Mouse (Mus musculus) MN1 (cell line): ENCODE measurements at regions not wholly inside any gene's neighbourhood (a gene's known extent, or its start where the extent isn't known, plus 50 kb on each side); places are given as distances from the start of the nearest gene placed in this dataset.

Experiments
- DNase-seq: peaks from one replicate; pipeline ENCODE4 v3.0.0-alpha.2; 2016; ENCODE audit warnings: low spot score

GRCm38 (mm10) chr8:102414931-102415330, 370.5 kb downstream of the Cdh11 start:
- no peak for DNase-seq

DNA sequence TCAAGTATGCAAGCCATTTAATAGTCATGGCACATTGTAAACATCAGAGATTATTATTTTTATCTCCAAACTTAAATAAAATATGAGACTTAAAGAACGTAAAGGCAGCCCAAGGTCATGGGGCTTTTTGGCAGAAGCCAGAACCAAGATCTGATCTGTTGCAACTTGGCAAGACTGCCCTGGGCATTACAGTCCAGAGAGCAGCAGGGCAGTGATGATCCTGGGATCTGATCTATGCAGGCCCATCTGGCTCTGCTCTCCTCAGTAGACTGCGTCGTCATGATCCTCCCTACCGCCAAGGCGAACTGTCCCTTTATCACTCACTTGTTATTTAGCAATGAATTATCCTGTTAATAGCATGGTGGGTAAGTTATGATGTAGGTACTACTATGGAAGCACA, 372.0 kb downstream of the Cdh11 start:
- DNase-seq, result no peak

- DNase-seq, result no peak
These were observed 397.9 kb downstream of the Cdh11 start for GRCm38 (mm10) chr8:102387591-102387990.

- no peak for DNase-seq
These were observed 440.1 kb downstream of the Cdh11 start for GRCm38 (mm10) chr8:102345392-102345791.

DNA sequence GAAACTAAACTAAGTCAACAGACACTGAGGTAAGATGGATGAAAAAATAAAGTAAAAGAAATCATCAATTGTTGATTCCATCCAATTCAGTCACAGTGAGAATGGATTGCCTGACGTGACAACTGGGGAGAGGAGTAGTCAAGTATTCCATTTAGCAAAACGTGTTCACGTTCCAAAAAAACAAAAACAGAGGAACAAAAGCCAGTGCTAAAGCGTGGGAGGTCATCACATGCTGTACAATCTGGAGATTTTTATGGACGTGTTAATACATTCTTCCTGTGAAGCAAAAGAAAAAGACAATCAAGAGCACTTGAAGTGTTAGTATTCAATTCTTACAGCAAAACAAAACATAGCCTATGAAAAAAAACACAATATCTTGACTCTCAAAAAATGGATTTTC, 452.9 kb downstream of the Cdh11 start:
- DNase-seq, result no peak

GRCm38 (mm10) chr8:102331151-102331550, 454.3 kb downstream of the Cdh11 start:
- DNase-seq, result no peak

- no peak for DNase-seq
These were observed 455.5 kb downstream of the Cdh11 start for GRCm38 (mm10) chr8:102329955-102330354.
